Mouse (Mus musculus) gastrocnemius, postnatal 25 days (tissue): ENCODE measurements around the gene Il1rapl1. TPM values are rescaled to one million over a fixed set of nuclear protein-coding genes. Genes with fewer than 3 reads are reported as not detected.

Source experiments
- DNase-seq: peaks from one replicate; pipeline ENCODE4 v3.0.0; 2022
- total RNA-seq, 2 experiments: library from RNA; stranded (reverse); gene quantifications; 1 replicate in 1 of 2; 2 replicates in 1 of 2; pipeline ENCODE4 v1.2.3; 2021

The Il1rapl1 gene
- total RNA-seq, 2 experiments from 2014 or later = 0.03 TPM; not detected in 1

- DNase-seq = no peak
Observed at GRCm38 (mm10) chrX:87600914-87601313, 514.5 kb downstream of the Il1rapl1 start.

GRCm38 (mm10) chrX:87507997-87508396 is 607.4 kb downstream of the Il1rapl1 start:
- no peak for DNase-seq

GRCm38 (mm10) chrX:87502604-87503003 is 612.8 kb downstream of the Il1rapl1 start:
- DNase-seq = no peak

GRCm38 (mm10) chrX:87483416-87483815 is 632.0 kb downstream of the Il1rapl1 start:
- no peak for DNase-seq

GRCm38 (mm10) chrX:87238191-87238590 is 877.3 kb downstream of the Il1rapl1 start:
- peak; percentile 56 for DNase-seq

DNA sequence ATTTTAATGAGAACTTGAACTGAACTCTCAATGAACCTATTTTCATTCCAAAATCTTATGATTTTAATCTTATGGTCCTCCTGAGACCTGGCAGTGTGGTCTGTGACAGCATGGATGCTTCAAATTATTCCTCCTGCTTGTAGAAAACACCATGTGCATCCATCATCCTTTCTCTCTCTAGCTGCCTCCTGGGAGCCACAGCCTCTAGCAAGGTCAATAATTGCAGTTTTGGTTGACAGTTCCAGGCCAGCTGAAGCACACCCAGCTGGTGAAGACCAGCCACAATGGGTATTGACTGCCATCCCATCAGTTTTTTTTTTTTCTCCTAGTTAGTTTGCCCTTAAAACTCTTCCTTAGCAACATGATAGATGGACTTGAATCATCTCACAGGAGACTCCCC is 890.2 kb downstream of the Il1rapl1 start:
- no peak for DNase-seq

GRCm38 (mm10) chrX:87002296-87002695 is 1113.1 kb downstream of the Il1rapl1 start:
- DNase-seq = no peak

DNA sequence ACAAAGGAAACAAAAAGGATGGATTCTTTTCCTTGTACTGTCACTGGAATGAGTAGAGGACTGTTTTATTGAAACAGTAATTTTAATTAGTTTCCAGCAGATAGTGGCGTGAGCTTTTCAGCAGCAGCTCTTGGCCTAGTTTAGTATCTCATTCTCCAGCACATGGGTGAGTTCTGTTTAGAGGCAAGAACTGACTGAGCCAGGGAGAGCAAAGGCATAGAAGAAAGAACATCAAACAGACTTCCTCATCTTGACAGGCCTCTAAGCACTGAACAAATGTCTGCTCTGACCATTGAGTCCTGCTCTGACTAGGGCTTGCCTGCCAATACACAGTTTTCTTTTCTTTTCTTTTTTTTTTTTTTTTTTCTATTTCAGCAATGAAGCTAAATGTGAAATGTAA is 1160.3 kb downstream of the Il1rapl1 start:
- no peak for DNase-seq

- DNase-seq = no peak
Observed at GRCm38 (mm10) chrX:86954614-86955013, 1160.8 kb downstream of the Il1rapl1 start.

DNA sequence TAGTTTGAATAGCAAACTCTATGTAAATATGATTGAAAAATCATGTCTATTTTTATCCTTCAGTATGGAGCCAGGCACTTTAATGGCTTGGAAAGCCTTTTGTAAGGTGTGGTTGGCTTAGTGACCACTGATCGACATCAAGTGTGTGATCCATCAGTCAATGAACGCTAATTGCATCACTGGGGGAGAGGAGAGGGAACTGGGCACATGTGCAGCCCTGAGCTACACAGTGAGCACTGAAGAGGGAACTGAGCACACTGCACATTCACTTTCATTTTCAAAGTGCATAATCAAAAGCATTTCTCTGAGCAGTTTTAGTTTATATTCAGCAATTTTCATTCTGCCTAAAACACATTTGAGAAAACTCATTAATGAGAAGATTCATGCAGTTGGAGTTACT is 1164.5 kb downstream of the Il1rapl1 start:
- DNase-seq = no peak

DNA sequence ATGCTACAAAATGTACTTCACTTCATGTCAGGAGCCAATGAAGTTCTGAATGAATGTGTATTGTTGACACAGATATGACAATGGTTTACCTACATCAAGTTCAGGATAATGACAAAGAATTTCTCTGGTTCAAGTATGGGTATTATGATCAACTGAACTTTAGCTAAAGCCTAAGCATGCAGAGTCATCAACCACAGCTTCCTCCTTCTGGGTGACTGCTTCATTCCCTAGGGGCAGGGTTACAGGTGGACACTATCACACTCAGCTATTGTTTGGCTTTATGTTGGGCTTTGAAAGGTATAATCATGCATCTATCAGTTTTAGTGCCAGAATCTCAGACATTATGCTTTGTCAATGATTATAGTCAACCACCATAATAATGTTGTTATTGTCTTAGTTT is 1166.3 kb downstream of the Il1rapl1 start:
- no peak for DNase-seq

GRCm38 (mm10) chrX:86854835-86855234 is 1260.6 kb downstream of the Il1rapl1 start:
- no peak for DNase-seq

DNA sequence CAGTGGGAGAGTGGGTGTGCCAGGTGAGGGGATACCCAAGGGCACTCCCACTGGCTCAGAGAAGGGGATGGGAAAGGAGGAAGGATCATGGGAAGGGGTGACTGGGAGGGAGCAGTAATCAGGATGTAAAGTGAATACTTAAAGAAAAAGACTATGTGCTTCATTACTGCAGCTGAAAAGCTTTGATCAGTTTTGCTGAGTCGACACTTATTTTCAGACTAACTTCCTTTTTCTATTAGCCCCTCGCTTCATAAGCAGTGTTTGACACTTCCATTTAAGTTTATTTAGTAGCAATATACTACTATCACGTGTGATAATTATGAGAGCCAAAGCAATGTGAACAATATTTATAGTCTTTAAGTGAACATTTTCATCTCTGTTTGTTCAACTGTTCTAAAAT is 1307.2 kb downstream of the Il1rapl1 start:
- no peak for DNase-seq

DNA sequence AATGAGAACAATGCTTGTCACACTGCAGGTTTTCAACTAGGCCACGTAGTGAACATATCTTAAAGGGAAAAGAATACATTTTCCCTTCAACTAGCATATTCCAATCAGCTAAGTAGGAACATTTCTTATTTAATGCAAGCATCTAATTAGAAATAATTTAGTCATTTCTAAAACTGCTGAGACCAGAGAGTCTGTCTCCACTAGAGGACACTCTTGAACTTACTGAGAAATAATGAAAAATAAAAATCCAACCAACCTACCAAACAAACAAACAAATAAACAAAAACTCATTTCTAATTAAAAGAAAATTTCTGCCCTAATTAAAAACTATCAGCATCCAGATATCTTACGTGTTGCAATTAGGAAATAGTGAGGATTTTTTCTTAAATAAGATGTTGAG is 1312.7 kb downstream of the Il1rapl1 start:
- no peak for DNase-seq

- DNase-seq = no peak
Observed at GRCm38 (mm10) chrX:86728803-86729202, 1386.6 kb downstream of the Il1rapl1 start.
